Mouse (Mus musculus) G1E-ER4 (cell line): ENCODE measurements at regions not wholly inside any gene's neighbourhood (a gene's known extent, or its start where the extent isn't known, plus 50 kb on each side); places are given as distances from the start of the nearest gene placed in this dataset.

Experiments
- GATA1 ChIP-seq: IDR thresholded peaks from one replicate; pipeline ENCODE4 v1.8.0; 2012; ENCODE audit warnings: low read length, inconsistent platforms

DNA sequence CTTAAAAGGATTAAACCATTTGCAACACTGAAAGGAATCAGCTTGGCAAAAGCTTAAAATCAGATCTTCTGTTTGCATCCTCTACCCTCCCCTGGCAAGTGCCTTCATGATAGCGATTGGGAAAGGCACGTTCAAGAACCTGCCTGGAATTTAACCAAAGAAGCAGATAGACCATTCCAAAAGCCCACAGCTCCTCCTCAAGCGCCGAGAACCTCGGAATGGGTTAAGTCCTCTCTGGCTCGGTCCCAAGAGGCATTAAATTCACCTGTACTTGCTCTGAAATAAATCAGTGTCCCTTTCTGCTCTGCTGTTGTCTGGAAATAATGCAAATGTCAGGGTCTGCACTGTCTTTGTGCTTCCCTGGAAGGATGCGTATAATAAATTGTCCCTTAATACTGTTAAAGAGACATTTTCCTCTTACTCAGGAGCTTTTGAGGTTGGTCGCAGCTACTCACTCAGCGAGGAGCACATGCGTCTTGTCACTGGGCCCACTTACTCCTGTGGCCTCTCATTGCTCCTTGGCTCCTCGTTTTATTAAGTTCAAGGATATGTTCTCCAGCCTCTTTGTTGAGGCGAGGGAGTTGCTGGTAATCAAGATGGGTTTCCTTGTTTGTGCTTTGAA lies 767.1 kb upstream of the A1bg start:
- no peak for TF ChIP-seq GATA1

DNA sequence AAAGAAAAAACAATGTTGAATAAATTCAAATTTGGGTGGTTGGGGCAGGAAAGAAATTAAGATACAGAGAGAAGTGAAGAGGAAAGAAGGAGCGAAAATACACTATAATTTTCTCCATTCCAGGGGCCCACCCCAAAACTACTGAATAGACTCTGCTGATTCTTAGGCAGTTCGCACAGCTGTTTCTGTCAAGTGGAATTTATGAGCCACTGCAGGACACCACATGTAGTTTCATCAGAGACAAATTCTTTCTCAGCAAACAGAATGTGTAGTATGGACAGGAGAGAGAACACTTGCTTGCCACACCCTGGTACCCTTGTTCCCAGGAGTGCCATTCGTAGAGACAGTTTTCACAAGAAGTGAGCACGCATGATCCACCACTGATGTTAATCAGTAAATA lies 760.2 kb upstream of the A1bg start:
- no peak for TF ChIP-seq GATA1

DNA sequence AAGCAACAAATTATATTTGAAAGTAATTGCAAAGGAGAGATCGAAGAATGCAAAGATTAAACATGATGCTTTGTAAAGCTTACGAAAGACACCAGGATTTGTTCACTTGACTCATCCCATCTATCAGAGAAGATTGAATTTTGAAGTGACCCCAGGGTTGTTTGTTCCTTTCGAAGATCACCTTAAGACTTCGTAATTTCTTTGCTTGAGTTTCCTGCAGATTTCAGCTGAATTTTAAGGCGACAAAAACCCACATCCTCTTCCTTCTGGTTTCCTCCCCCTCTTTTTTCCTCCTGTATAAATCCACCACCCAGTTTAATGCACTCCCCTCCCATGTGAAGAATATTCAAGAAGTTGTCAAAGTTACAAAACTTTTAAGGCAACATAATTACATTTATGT lies 747.7 kb upstream of the A1bg start:
- TF ChIP-seq GATA1 = no peak

DNA sequence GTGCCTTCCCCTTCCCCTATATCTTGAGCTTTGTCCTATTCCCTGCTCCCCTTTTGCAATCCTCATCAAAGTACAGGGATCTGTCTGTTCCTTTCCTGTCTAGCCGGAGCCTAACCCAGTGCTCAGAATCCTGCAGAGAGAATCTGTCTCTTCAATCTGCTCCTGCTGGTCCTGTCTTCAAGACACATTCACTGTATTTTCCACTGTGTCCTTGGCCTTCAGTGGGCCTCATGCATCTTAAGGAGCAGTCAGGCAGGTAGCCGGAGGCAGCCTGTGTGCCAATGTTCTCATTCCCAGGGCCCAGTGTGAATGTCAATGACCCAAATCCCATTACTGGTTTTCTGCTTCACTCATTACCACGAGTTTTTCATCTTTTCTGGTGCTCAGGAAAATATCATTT lies 737.8 kb upstream of the A1bg start:
- TF ChIP-seq GATA1 = no peak

DNA sequence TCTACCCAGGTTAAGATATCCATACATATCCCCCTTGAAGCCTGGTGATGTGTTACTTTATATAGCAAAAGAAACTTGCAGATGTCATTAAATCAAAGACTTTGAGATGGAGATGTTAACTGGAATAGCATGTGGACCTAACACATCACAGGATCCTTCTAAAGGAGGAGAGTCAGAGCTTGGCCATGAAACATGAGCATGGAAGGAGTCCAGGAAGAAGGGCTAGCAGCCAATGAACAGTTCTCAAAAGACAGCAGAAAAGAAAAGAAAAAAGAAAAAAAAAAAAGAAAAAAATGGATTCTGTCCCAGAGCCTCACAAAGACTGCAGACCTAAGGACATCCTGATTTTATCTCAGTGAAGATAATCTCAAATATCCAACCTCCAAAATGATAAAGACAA lies 734.1 kb upstream of the A1bg start:
- no peak for TF ChIP-seq GATA1

GRCm38 (mm10) chr15:61654846-61655245 lies 732.0 kb upstream of the A1bg start:
- TF ChIP-seq GATA1 = no peak

DNA sequence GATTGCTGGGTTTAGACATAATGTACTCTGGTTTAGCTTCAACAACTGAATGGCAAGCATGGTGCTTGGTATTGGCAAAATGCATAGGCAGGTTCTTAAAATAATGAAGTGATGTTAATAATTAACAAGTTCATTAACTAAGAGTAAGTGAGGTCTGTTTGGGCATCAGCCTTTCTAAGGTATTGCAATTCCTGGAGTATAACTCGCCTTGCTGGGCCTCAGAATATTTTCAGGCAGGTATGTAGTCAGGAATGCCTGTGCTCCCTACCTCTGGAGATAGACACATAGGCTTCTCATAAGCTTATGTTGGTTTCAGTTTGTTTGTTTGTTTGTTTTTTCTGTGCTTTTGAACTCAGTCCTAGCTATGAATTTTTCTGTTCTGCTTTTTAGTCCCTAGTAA lies 731.0 kb upstream of the A1bg start:
- no peak for TF ChIP-seq GATA1

- no peak for TF ChIP-seq GATA1
Observed at GRCm38 (mm10) chr15:61618638-61619500, 696.1 kb upstream of the A1bg start.

DNA sequence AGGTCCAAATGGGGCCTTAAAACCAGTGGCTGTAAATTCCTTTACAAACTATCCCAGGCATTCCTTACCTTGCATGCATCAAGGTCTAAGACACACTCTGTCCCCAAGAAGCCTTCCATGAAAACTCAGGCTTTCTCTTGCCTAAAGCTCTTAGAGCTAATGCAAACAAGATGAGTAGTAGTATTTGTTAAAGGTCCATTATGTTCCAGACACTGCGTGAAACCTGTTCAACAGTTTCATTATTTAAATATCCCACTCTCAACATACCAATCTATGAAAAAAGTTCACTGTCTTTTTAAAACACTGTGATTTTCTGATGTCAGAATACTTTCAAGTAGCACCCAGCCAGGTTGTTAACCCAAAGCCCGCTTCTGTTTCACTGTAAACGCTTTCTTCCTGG lies 687.9 kb upstream of the A1bg start:
- TF ChIP-seq GATA1 = no peak

GRCm38 (mm10) chr15:61609656-61610055 lies 686.8 kb upstream of the A1bg start:
- TF ChIP-seq GATA1 = no peak

DNA sequence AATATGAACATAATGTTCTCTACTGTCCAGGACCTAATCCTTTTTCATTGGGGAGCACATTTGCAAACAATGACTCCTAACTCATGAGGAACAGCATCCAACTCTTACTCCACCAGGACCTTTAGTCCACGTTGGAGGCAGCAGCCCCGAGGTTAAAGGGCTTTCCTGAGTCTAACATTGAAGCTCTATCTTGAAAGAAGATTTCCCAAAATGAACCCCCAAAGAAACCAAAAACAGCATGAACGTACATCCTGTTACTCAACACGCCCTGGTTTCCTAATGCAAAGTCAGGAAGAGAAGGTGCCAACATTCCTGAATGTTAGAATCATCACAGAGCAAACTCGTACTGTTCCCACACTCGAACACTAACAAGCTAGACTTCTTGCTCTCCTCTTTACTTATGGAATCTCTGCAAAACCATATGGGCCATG lies 685.5 kb upstream of the A1bg start:
- no peak for TF ChIP-seq GATA1

GRCm38 (mm10) chr15:61599734-61600133 lies 676.9 kb upstream of the A1bg start:
- TF ChIP-seq GATA1 = no peak

DNA sequence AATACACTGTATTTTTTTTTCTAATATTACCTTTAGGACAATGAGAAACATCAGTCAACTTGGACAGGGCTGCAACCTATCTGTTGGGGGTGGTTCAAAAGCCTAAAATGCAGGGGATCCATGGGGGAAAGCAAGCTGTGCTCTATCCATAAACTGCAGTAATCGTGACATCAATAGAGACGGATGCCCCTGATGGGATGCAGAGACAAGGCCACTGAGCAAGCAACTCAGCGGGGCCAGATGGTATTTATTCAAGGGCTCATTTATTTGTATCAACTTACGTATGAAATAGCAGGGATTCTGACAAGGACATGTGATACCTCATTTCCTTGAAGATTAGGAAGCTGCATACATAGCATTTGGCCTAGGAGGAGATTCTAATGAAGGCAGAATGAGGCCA lies 673.5 kb upstream of the A1bg start:
- TF ChIP-seq GATA1 = no peak

GRCm38 (mm10) chr15:61588956-61589355 lies 666.1 kb upstream of the A1bg start:
- no peak for TF ChIP-seq GATA1

- TF ChIP-seq GATA1 = no peak
Observed at GRCm38 (mm10) chr15:61582335-61582734, 659.5 kb upstream of the A1bg start.

DNA sequence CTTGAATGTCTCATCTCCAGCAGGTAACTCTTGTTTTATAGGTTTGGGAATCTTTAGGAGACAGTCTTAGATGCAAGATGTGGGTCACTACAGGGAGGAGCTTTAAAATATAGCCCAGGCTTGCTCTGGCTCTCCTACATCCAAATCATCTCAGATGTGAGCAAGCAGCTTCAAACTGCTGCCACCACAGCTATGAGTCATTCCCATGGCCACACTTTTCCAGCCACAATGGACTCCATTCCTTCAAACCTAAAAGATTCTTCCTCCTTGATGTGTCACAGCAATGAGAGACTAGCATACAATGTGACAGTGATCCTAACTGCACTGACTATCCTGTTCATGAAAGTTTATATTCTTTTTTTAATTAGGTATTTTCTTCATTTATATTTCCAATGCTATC lies 640.5 kb upstream of the A1bg start:
- no peak for TF ChIP-seq GATA1

DNA sequence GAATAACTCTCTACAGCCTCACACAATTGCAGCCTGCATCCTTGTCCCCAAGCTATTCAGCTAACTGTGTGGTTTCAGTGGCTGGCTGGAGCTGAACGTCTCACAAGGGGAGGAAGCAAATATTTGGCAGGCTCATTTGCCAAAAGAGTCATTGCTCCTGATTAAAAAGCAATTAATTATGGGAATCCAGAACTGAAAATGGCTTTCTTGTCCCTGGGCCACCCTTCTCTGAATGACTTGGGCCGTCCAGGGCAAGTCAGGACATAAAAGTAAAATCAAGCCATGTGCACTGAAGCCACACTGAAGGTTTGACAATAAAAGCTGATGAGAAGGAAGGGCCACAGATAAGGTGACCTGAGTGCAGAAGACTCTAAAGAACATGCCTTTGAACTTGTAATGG lies 639.4 kb upstream of the A1bg start:
- TF ChIP-seq GATA1 = no peak

DNA sequence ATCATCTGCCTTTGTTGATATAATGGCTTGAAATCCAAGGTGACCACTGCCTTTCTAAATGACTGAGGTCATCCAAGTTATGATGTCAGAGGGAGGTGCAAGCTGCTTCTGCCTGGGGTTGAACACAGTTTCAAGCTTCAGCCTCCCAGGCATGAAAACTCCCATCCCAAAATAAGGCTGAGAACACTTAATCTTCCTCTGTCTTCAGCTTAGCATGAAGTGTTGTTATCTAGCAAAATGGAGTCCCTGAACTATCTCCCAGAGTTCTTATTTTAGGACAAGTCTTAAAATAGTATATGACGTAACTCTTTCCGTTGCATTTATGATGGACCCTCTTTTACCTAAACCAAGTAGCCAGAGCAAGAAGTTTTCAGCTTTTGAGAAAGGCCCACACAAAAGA lies 631.1 kb upstream of the A1bg start:
- no peak for TF ChIP-seq GATA1
